Mouse (Mus musculus): ENCODE results near the gene Rbak.

DNA sequence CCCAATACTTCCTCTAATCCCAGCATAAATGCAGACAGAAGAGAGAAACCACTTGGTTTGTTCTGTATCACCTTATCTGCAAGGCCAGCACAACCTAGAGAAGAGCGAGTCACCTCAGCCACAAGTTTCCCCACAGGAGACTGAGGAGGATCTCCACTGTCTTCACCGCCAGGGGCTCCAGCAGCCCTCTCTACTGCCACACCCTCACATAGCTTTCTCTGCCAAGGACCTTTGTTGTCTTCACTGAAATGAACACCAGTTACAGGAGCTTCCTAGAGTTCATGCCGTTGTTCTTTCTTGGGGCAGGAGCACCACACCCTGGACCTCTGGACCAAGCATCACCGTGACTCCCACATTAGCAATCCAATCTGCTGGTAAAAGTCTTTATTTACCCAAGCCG lies 31.9 kb downstream of the Rbak start:
- TF ChIP-seq POLR2A (IDR thresholded peaks at IDR 0.05; ENCODE audit: insufficient read length, low read depth), result no peak
- TF ChIP-seq MAX (IDR thresholded peaks at IDR 0.05; ENCODE audit: low read depth), result no peak
- no peak for TF ChIP-seq MYOG (IDR thresholded peaks at IDR 0.05; ENCODE audit: control insufficient read depth in 1 of 3, insufficient read depth in 1 of 3, insufficient read length in 2 of 3, low read depth in 2 of 3)
- TF ChIP-seq POLR2AphosphoS2 (IDR thresholded peaks at IDR 0.05; ENCODE audit: insufficient read length, low read depth), result no peak
- TF ChIP-seq TCF3 (IDR thresholded peaks at IDR 0.05; ENCODE audit: insufficient read length, low read depth), result no peak
- no peak for TF ChIP-seq TCF12 (IDR thresholded peaks at IDR 0.05; ENCODE audit: insufficient read depth, poor library complexity, severe bottlenecking)

Measured in myocyte (in vitro differentiated cells).